Mouse (Mus musculus): ENCODE measurements at regions not wholly inside any gene's neighbourhood (a gene's known extent, or its start where the extent isn't known, plus 50 kb on each side); places are given as distances from the start of the nearest gene placed in this dataset.

DNA sequence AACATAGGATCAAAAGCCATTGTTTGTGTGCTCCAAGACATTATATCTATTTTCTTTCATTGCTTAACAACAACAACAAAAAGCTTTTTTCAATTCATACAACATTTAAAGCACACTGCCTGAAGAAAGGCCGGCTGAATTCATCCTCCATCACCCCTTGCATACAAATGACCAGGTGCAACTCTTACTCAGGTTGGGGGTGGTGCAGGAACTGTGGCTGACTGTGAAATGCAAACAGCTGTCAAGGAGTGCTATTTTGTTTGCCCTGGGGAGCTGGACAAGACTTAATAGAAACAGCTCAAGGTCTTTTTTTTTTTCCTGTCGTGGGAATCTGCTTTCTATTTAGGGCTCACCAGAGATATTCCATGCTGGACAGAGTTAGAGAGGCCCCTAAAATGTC is 406.6 kb upstream of the Cldn34d start:
- Histone ChIP-seq H3K9me3 (replicated peaks; ENCODE audit: control insufficient read depth, low read length) (no peaks in the 10 kb centered on the region), H3K36me3 (replicated peaks; ENCODE audit: control insufficient read depth, insufficient read depth, low read length) (no peaks in the 10 kb centered on the region), H3K27me3 (ENCODE audit: control insufficient read depth, insufficient read depth, low read length) (no peaks in the 10 kb centered on the region), H3K4me2 (ENCODE audit: low read depth, low read length) (no peak overlapping the region), H3K27ac (ENCODE audit: low read depth) (no peak overlapping the region), H3K9ac (replicated peaks; ENCODE audit: low read depth, low read length) (no peak overlapping the region), H3K4me1 (ENCODE audit: control insufficient read depth, insufficient read depth) (no peaks in the 10 kb centered on the region), H3K4me3 (ENCODE audit: low read depth, low read length) (no peak overlapping the region)
- no peak for DNase-seq (ENCODE audit: low spot score)
- ATAC-seq (ENCODE audit: insufficient read depth, low read depth), result no peak
- TF ChIP-seq CTCF (IDR thresholded peaks at IDR 0.05; ENCODE audit: low read depth), result no peak
- no peak for TF ChIP-seq EP300 (IDR thresholded peaks at IDR 0.05; ENCODE audit: low read depth)
- 8% methylated on average over 2 of the region's 2 CpGs for WGBS

DNA sequence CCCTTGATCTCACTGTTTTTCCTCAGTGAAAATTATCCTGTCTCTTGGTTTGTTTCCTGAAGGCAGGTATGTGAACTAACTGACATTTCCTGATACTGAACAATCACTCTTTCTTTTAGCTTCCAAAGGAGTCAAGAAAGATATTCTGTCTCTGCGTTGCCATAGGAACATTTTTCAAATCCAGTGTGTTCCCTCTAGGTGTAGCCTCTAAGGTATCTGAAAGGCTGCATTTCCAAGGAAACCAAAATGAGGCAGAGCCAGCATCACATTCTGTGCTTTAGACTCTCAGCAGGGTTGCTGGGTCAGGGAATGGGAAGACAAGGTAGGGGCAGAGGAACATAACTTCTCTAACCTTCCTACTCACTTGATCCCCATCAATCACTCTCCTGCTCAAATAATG is 411.2 kb upstream of the Cldn34d start:
- ATAC-seq (ENCODE audit: insufficient read depth, low read depth) (no peak), DNase-seq (ENCODE audit: low spot score) (no peak)
- H3K27ac ChIP-seq (ENCODE audit: low read depth), result no peak overlapping the region
- no peak overlapping the region for H3K4me2 ChIP-seq (ENCODE audit: low read depth, low read length)
- no peaks in the 10 kb centered on the region for H3K4me1 ChIP-seq (ENCODE audit: control insufficient read depth, insufficient read depth)
- TF ChIP-seq CTCF (IDR thresholded peaks at IDR 0.05; ENCODE audit: low read depth), result no peak
- TF ChIP-seq EP300 (IDR thresholded peaks at IDR 0.05; ENCODE audit: low read depth), result no peak
- no peaks in the 10 kb centered on the region for H3K9me3 ChIP-seq (replicated peaks; ENCODE audit: control insufficient read depth, low read length)
- no peaks in the 10 kb centered on the region for H3K36me3 ChIP-seq (replicated peaks; ENCODE audit: control insufficient read depth, insufficient read depth, low read length)
- H3K4me3 ChIP-seq (ENCODE audit: low read depth, low read length), result no peak overlapping the region
- H3K27me3 ChIP-seq (ENCODE audit: control insufficient read depth, insufficient read depth, low read length), result no peaks in the 10 kb centered on the region
- no peak overlapping the region for H3K9ac ChIP-seq (replicated peaks; ENCODE audit: low read depth, low read length)
- 62% methylated on average over 1 of the region's 1 CpGs for WGBS

DNA sequence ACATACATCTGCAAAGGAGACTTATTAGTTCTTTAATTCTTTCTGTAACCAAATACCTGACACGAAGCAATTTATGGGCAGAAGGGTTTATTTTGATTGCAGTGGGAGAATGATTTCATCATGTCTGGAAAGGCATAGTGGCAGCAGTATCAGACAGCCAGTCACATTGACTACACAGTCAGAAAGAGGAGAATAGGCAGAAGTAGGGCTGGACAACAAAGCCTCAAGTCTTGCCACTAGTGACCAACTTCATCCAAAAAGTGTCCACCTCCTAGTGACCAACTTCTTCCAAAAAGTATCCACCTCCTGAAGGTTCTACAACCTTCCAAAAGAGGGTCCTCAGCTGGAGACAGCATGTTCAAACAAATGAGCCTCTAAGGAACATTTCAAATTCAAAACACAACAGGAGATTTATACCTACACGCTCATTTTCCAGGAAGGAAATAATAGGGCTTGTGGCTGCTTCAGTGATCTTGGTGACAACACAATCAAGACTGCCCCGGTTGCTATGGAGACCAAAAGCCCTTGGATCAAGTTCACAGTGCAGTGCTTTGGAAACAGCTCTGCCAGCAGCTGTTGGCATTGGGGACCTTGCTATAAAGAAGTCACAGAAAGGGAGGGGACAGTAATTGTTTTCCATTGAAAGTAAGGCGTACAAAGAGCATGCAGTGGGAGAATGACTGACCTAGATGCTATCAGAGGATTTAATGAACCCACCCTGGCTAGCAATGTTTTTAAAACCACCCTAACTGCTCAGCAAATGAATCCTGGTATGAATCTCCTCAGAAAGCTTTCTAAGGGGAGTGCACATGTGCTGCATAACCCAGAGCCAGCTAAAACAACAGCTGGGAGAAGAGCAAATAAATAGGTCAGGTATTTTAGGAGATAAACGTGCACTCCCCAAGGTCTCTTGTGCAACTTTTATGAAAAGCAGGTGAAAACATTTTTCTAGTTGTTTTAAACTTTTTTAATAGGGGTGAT is 448.0 kb upstream of the Cldn34d start:
- H3K27me3 ChIP-seq (ENCODE audit: control insufficient read depth, insufficient read depth, low read length), result no peaks in the 10 kb centered on the region
- H3K4me3 ChIP-seq (ENCODE audit: low read depth, low read length), result no peak overlapping the region
- ATAC-seq (ENCODE audit: insufficient read depth, low read depth), result no peak
- no peaks in the 10 kb centered on the region for H3K4me1 ChIP-seq (ENCODE audit: control insufficient read depth, insufficient read depth)
- H3K27ac ChIP-seq (ENCODE audit: low read depth), result no peak overlapping the region
- WGBS, result 52% methylated on average over 5 of the region's 5 CpGs
- TF ChIP-seq CTCF (IDR thresholded peaks at IDR 0.05; ENCODE audit: low read depth), result no peak
- no peak for TF ChIP-seq EP300 (IDR thresholded peaks at IDR 0.05; ENCODE audit: low read depth)
- no peak for DNase-seq (ENCODE audit: low spot score)
- H3K4me2 ChIP-seq (ENCODE audit: low read depth, low read length), result no peak overlapping the region
- no peaks in the 10 kb centered on the region for H3K9me3 ChIP-seq (replicated peaks; ENCODE audit: control insufficient read depth, low read length)
- no peaks in the 10 kb centered on the region for H3K36me3 ChIP-seq (replicated peaks; ENCODE audit: control insufficient read depth, insufficient read depth, low read length)
- H3K9ac ChIP-seq (replicated peaks; ENCODE audit: low read depth, low read length), result no peak overlapping the region

DNA sequence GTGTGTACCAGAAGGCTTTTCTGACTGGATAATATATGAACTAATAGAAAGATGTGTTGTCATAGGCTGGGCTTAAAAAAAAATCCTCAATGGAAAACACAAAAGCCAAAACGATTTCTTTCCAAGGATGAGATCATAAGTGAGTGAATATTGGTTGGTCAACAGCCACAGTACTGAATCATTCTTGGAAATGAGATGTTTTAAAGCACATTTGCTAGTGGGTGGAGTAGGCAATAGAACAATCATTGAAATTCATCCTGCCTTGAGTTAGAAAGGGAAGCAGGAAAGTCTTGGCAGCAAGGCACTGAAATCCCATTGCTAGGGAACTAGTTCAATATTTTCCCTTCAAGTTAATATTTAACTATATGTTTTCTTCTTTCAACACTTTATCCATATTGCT is 449.3 kb upstream of the Cldn34d start:
- Histone ChIP-seq H3K9me3 (replicated peaks; ENCODE audit: control insufficient read depth, low read length) (no peaks in the 10 kb centered on the region), H3K9ac (replicated peaks; ENCODE audit: low read depth, low read length) (no peak overlapping the region), H3K36me3 (replicated peaks; ENCODE audit: control insufficient read depth, insufficient read depth, low read length) (no peaks in the 10 kb centered on the region), H3K4me3 (ENCODE audit: low read depth, low read length) (no peak overlapping the region), H3K27ac (ENCODE audit: low read depth) (no peak overlapping the region), H3K4me1 (ENCODE audit: control insufficient read depth, insufficient read depth) (no peaks in the 10 kb centered on the region), H3K27me3 (ENCODE audit: control insufficient read depth, insufficient read depth, low read length) (no peaks in the 10 kb centered on the region), H3K4me2 (ENCODE audit: low read depth, low read length) (no peak overlapping the region)
- TF ChIP-seq EP300 (IDR thresholded peaks at IDR 0.05; ENCODE audit: low read depth) (no peak), CTCF (IDR thresholded peaks at IDR 0.05; ENCODE audit: low read depth) (no peak)
- ATAC-seq (ENCODE audit: insufficient read depth, low read depth), result no peak
- 57% methylated on average over 1 of the region's 1 CpGs for WGBS
- peak; percentile 5 for DNase-seq (ENCODE audit: low spot score)

DNA sequence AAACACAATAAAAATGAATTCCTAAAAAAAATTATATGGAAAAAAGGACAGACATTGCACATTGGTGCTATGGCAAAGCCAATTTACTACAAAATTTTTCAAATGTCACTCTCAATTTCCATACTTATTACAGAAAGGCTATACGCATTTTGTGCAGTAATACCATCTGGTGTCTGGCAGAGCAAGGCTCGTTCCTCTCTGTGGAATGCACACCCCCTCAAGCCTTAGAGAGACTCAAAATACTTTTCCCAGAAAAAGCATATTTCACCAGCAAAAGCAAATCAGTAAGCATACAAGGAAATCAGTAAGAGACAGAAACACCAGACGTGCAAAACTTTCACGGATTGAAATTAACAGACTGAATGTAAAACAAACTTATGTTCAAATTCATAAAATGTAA is 431.0 kb upstream of the Tbl1x start:
- no peak overlapping the region for H3K4me3 ChIP-seq (ENCODE audit: low read depth, low read length)
- no peaks in the 10 kb centered on the region for H3K27me3 ChIP-seq (ENCODE audit: control insufficient read depth, insufficient read depth, low read length)
- no peak for DNase-seq (ENCODE audit: low spot score)
- no peaks in the 10 kb centered on the region for H3K4me1 ChIP-seq (ENCODE audit: control insufficient read depth, insufficient read depth)
- no peaks in the 10 kb centered on the region for H3K9me3 ChIP-seq (replicated peaks; ENCODE audit: control insufficient read depth, low read length)
- H3K27ac ChIP-seq (ENCODE audit: low read depth), result no peak overlapping the region
- no peaks in the 10 kb centered on the region for H3K36me3 ChIP-seq (replicated peaks; ENCODE audit: control insufficient read depth, insufficient read depth, low read length)
- no peak for TF ChIP-seq CTCF (IDR thresholded peaks at IDR 0.05; ENCODE audit: low read depth)
- no peak for TF ChIP-seq EP300 (IDR thresholded peaks at IDR 0.05; ENCODE audit: low read depth)
- no peak for ATAC-seq (ENCODE audit: insufficient read depth, low read depth)
- 73% methylated on average over 4 of the region's 4 CpGs for WGBS
- no peak overlapping the region for H3K4me2 ChIP-seq (ENCODE audit: low read depth, low read length)
- no peak overlapping the region for H3K9ac ChIP-seq (replicated peaks; ENCODE audit: low read depth, low read length)
